Mouse (Mus musculus): ENCODE results near the gene Ephb3.

Gene Ephb3

GRCm38 (mm10) chr16:21247871-21248712, 43.5 kb downstream of the Ephb3 start:
- no peak for DNase-seq

GRCm38 (mm10) chr16:21248713-21249531, 44.4 kb downstream of the Ephb3 start:
- DNase-seq = no peak

- no peak for DNase-seq
Observed at GRCm38 (mm10) chr16:21252401-21252955, 47.9 kb downstream of the Ephb3 start.

- no peak for DNase-seq
Observed at GRCm38 (mm10) chr16:21255574-21256304, 51.2 kb downstream of the Ephb3 start.

DNA sequence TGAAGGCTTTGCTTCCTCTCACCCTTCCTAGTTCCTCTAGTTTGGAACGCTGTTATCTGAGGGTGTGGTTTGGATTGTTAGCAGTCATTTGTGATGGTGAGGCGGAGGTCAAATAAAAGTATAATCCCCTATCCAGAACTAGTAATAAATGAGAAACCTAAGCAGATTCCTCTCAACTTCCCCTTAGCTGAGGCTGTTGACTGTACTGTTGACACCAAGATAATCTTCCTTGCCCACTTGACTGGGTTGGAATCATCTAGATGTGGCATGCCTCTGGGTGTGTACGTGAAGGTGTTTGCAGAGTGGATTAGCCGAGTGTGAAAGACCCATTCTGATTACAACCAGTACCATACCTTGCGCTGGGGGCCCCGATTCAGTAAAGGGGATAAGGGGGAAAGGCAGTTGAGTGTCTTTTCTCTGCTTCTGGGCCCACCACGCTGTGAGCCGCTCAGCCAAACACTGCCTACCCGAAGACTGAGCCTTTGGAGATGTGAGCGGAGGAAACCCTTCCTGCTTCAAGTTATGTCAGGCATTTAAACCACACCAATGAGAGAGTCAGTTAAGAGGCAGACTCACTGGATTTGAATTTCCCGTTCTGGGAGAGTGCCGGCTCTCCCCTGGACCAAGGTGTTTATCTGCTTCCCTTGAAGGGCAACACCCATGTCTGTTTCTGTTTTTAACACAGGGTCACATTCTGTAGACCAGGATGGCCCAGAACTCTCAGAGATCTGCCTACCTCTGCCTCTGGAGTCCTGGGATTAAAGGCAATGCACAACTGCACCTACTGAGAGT, 52.2 kb downstream of the Ephb3 start:
- DNase-seq = no peak

GRCm38 (mm10) chr16:21265417-21265816, 60.9 kb downstream of the Ephb3 start:
- DNase-seq = no peak

DNA sequence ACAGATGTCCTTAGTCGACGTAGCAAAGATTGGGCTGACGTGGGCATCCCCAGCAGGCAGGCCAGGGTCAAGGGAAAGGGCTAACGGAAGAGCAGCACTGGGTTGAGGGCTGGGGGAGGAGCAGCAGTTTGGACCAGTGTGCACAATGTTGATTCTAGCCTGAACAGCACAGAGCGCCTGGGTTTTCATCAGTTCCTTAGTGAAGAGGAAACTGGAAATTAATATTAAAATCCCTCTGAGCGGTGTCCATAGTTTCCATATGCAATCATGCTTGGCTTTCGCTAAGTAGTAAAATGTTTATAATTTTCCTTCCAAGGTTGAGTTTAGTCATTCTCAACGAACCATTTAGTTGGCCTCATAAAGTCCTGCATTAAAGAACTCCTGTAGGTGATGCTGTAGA, 65.2 kb downstream of the Ephb3 start:
- no peak for DNase-seq

DNA sequence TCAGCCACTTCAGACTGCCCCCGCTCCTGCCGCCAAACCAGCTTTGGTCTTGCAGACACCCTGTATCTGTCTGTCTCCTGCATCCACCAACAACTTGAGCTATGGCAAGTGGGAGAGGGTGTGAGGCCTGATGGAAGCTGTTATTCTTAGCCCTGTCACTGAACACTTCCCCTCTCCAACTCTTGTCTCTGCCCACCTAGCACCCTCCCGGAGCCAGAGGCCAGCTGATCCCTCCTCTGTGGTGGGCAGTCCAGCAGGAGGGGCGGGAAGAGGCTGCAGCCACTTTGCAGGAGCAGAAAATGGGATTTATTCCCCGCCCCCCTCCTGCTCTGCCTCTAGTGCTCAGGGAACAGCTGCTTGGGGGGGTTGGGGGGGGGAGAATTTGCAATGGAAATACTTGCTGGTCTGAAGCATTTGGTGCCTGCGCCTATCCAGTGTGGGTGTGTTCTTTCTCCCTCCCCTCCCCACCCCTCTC, 67.3 kb downstream of the Ephb3 start:
- DNase-seq = no peak

- no peak for DNase-seq
Observed at GRCm38 (mm10) chr16:21272748-21273147, 68.2 kb downstream of the Ephb3 start.
